Comparison of ENCODE assay signal across 18 mouse cellular contexts in the genomic region with DNA sequence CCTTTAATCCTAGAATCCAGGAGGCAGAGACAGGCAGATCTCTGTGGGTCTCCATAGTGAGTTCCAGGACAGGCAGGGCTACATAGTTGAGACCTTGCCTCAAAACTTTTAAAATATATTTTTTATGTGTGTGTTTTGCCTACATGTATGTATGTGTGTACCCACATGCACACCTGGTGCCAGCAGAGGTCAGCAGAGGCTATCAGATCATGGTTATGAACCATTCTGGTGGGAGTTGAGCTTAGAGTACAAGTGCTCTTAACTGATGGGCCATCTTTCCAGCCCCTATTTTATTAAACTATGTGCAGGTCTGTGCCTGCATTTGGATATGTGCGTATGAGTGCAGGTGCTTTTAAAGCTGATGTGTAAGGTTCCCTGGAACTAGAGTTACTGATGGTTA. TPM values are rescaled to one million over a fixed set of nuclear protein-coding genes. Genes with fewer than 3 reads are reported as not detected.
DNase-seq lines count a peak whose midpoint lies in the region; TF ChIP-seq lines count a peak whose summit lies in the region.
"Had no signal": no experiment of that assay in that cellular context is flagged by ENCODE, and none has a peak within 500 bp of the region (broad histone marks: within the 10 kb centered on the region; RNA-seq: fewer than 3 reads in every experiment).

No protein-coding gene starts in this region.

- no peak overlapping the region for H3K4me3 ChIP-seq in cerebellum, adult 2 months (replicated peaks; ENCODE audit: insufficient read depth, low read depth, low read length)
- H3K4me3 ChIP-seq in lung, adult 2 months (replicated peaks; ENCODE audit: extremely low read depth, low read depth, low read length) = no peak overlapping the region
- H3K4me3 ChIP-seq: liver, embryonic 13.5 days; megakaryocyte, embryonic 14.5 days; myocyte had no signal

- intact Hi-C loops in left cerebral cortex, postnatal 25 days (cut with DNase I) = no loop called here
- intact Hi-C loops in heart, postnatal 36 days (cut with DNase I) = no loop called here

- no peak for DNase-seq in cerebellum, adult 2 months
- no peak for DNase-seq in cerebellum, adult 9-10 months
- no peak for DNase-seq in lung, adult 2 months
- DNase-seq in lung, postnatal 14 days = no peak
- DNase-seq in T-cell, adult 2 months (ENCODE audit: low spot score) = peak; percentile 30
- DNase-seq in thymus, postnatal 0 days (ENCODE audit: low spot score) = peak; percentile 42
- DNase-seq in left cerebral cortex, postnatal 25 days (ENCODE audit: low spot score in 2 of 2) = no peak
- no peak for DNase-seq in heart, postnatal 36 days
- DNase-seq: cerebellum, adult 9-11 months; heart, adult 18-20 months; kidney, postnatal 14 days; liver, embryonic 13.5 days had no signal

- H3K27ac ChIP-seq in cerebellum, adult 2 months (ENCODE audit: insufficient read depth, low read length) = no peak overlapping the region
- H3K27ac ChIP-seq: liver, embryonic 13.5 days had no signal

- no peaks in the 10 kb centered on the region for H3K4me1 ChIP-seq in cerebellum, adult 2 months (ENCODE audit: control insufficient read depth, insufficient read depth, low read length)
- no peaks in the 10 kb centered on the region for H3K4me1 ChIP-seq in lung, adult 2 months (ENCODE audit: control insufficient read depth, insufficient read depth, low read length)
- H3K4me1 ChIP-seq: liver, embryonic 13.5 days had no signal

- peak; percentile 13; the same call in 1 of the 2 replicates for TF ChIP-seq CTCF in cerebellum, adult 2 months (IDR thresholded peaks at IDR 0.05; ENCODE audit: borderline replicate concordance, insufficient read depth, low read depth, low read length)
- 0 out of 2 replicates have a peak, but pooled peaks have one; percentile 3 for TF ChIP-seq CTCF in lung, adult 2 months (IDR thresholded peaks at IDR 0.05; ENCODE audit: insufficient read depth, low read length)

- no peaks in the 10 kb centered on the region for H3K27me3 ChIP-seq in cerebellum, adult 2 months (ENCODE audit: control insufficient read depth, insufficient read depth, low read length)
- H3K27me3 ChIP-seq: liver, embryonic 13.5 days; megakaryocyte, embryonic 14.5 days had no signal

- WGBS in cerebellum, adult 2 months = 94% methylated on average over 1 of the region's 1 CpGs
- 96% methylated on average over 1 of the region's 1 CpGs for WGBS in lung, adult 2 months

- no peak for TF ChIP-seq POLR2A in cerebellum, adult 2 months (IDR thresholded peaks at IDR 0.05; ENCODE audit: borderline replicate concordance, insufficient read depth, low read length)
- TF ChIP-seq POLR2A in lung, adult 2 months (IDR thresholded peaks at IDR 0.05; ENCODE audit: borderline replicate concordance, extremely low read depth, low read depth, low read length) = no peak

RNA-seq across cellular contexts. Expression of gene Eif3c, which starts 11.4 kb away (rescaled TPM):
- 115 and 116 TPM in 2 replicates for polyA plus RNA-seq in cerebellum, adult 2 months (2012; rRNA removed)
- 71.6 and 83.9 TPM in 2 replicates for polyA plus RNA-seq in lung, adult 2 months (2012; rRNA removed)
- 246 and 259 TPM in 2 replicates for polyA plus RNA-seq in thymus, postnatal 0 days (2015; fragmentation: Nextera tagmentation; extraction: Ambion mirVana)
- total RNA-seq in left cerebral cortex, postnatal 25 days (2021) = 100 to 1,000 TPM; 176 to 188 TPM
- total RNA-seq in heart, postnatal 36 days (2021) = 100 to 1,000 TPM; 156 to 157 TPM

RNA-seq across cellular contexts. Expression of gene Apobr, which starts 29.9 kb away (rescaled TPM):
- 0.87 and 0.98 TPM in 2 replicates for polyA plus RNA-seq in cerebellum, adult 2 months (2012; rRNA removed)
- polyA plus RNA-seq in lung, adult 2 months (2012; rRNA removed) = 17.6 and 18.1 TPM in 2 replicates
- polyA plus RNA-seq in thymus, postnatal 0 days (2015; fragmentation: Nextera tagmentation; extraction: Ambion mirVana) = 1.2 TPM in 2 replicates
- total RNA-seq in left cerebral cortex, postnatal 25 days (2021) = under 1 TPM; 0.39 to 0.53 TPM
- total RNA-seq in heart, postnatal 36 days (2021) = under 1 TPM; 0.41 to 0.53 TPM

RNA-seq across cellular contexts. Expression of gene Cln3, which starts 30.8 kb away (rescaled TPM):
- polyA plus RNA-seq in cerebellum, adult 2 months (2012; rRNA removed) = 38.1 and 44.2 TPM in 2 replicates
- polyA plus RNA-seq in lung, adult 2 months (2012; rRNA removed) = 63.8 and 104 TPM in 2 replicates
- polyA plus RNA-seq in thymus, postnatal 0 days (2015; fragmentation: Nextera tagmentation; extraction: Ambion mirVana) = 28.2 and 30.2 TPM in 2 replicates
- total RNA-seq in left cerebral cortex, postnatal 25 days (2021) = 10 to 100 TPM; 21.3 to 35.1 TPM
- 10 to 100 TPM; 14.8 to 16.3 TPM for total RNA-seq in heart, postnatal 36 days (2021)

RNA-seq across cellular contexts. Expression of gene Il27, which starts 39.9 kb away (rescaled TPM):
- not detected in 2 replicates for polyA plus RNA-seq in cerebellum, adult 2 months (2012; rRNA removed)
- 0.43 and 0.79 TPM in 2 replicates for polyA plus RNA-seq in lung, adult 2 months (2012; rRNA removed)
- polyA plus RNA-seq in thymus, postnatal 0 days (2015; fragmentation: Nextera tagmentation; extraction: Ambion mirVana) = 0.54 and 0.85 TPM in 2 replicates
- not detected for total RNA-seq in left cerebral cortex, postnatal 25 days (2021)
- total RNA-seq in heart, postnatal 36 days (2021) = not detected
- total RNA-seq: heart, adult 18-20 months; heart, postnatal 14 days; layer of hippocampus, postnatal 10 days; left cerebral cortex, postnatal 36 days had no signal
- polyA plus RNA-seq: forebrain, embryonic 16.5 days; liver, embryonic 13.5 days; myocyte had no signal

RNA-seq across cellular contexts. Expression of gene Atxn2l, which starts 51.6 kb away (rescaled TPM):
- polyA plus RNA-seq in cerebellum, adult 2 months (2012; rRNA removed) = 139 and 154 TPM in 2 replicates
- 152 and 216 TPM in 2 replicates for polyA plus RNA-seq in lung, adult 2 months (2012; rRNA removed)
- polyA plus RNA-seq in thymus, postnatal 0 days (2015; fragmentation: Nextera tagmentation; extraction: Ambion mirVana) = 37.9 and 38.5 TPM in 2 replicates
- total RNA-seq in left cerebral cortex, postnatal 25 days (2021) = 100 to 1,000 TPM; 114 TPM
- total RNA-seq in heart, postnatal 36 days (2021) = 10 to 100 TPM; 37.1 to 37.9 TPM

Comparison
In these comparisons a context has a peak if more than half of its experiments do, and no peak if none do; other contexts are left out.
1. DNase-seq: peak in T-cell, adult 2 months (single experiment) and thymus, postnatal 0 days (single experiment); none in cerebellum, adult 2 months (0 of 2), cerebellum, adult 9-10 months (single experiment), lung, adult 2 months (single experiment), lung, postnatal 14 days (single experiment), left cerebral cortex, postnatal 25 days (0 of 2) and heart, postnatal 36 days (0 of 2).